Mouse (Mus musculus) erythroblast, embryonic 14.5 days (primary cell): ENCODE results near the gene Atp8b4.

Source experiments
- GATA1 ChIP-seq: IDR thresholded peaks from 2 replicates; pipeline ENCODE4 v1.6.1; 2012; ENCODE audit warnings: low read length, inconsistent platforms, mixed read lengths
- TAL1 ChIP-seq: IDR thresholded peaks from 3 replicates; pipeline ENCODE4 v1.6.1; 2012; ENCODE audit warnings: low read length, inconsistent platforms, mixed read lengths

- TF ChIP-seq GATA1 (no peak), TAL1 (no peak)
Observed at GRCm38 (mm10) chr2:126287942-126288341, 212.5 kb downstream of the Atp8b4 start.
